Comparison of ENCODE assay signal across 8 mouse cellular contexts in genomic region chr1:132298425-132298800, GRCm38 (mm10). TPM values are rescaled to one million over a fixed set of nuclear protein-coding genes. Genes with fewer than 3 reads are reported as not detected.
DNase-seq lines count a peak whose midpoint lies in the region; ATAC-seq lines count a peak whose summit lies in the region.

Klhdc8a (plus strand) TSS chr1:132298626.

- under 1% methylated on average over 28 of the region's 28 CpGs for WGBS in embryonic facial prominence, embryonic 13.5 days
- WGBS in liver, embryonic 15.5 days (ENCODE audit: insufficient replicate concordance): 2% methylated on average over 28 of the region's 28 CpGs

- intact Hi-C loops in heart, postnatal 14 days (cut with DNase I): no loop called here

- no peaks in the 10 kb centered on the region for H3K9me3 ChIP-seq in embryonic facial prominence, embryonic 13.5 days
- no peaks in the 10 kb centered on the region for H3K9me3 ChIP-seq in liver, embryonic 15.5 days (replicated peaks)

- no peaks in the 10 kb centered on the region for H3K36me3 ChIP-seq in embryonic facial prominence, embryonic 13.5 days
- no peaks in the 10 kb centered on the region for H3K36me3 ChIP-seq in liver, embryonic 15.5 days (replicated peaks)

- H3K27ac ChIP-seq in embryonic facial prominence, embryonic 13.5 days: no peak within 1 kb of the TSS
- H3K27ac ChIP-seq in liver, embryonic 15.5 days (replicated peaks): no peak within 1 kb of the TSS

- H3K9ac ChIP-seq in embryonic facial prominence, embryonic 13.5 days: peak within 1 kb of the TSS; percentile 74
- no peak within 1 kb of the TSS for H3K9ac ChIP-seq in liver, embryonic 15.5 days

- H3K27me3 ChIP-seq in embryonic facial prominence, embryonic 13.5 days: peaks cover 71% of the 10 kb centered on the region
- peaks cover 85% of the 10 kb centered on the region for H3K27me3 ChIP-seq in liver, embryonic 15.5 days

- H3K4me1 ChIP-seq in embryonic facial prominence, embryonic 13.5 days: peaks cover 15% of the 10 kb centered on the region
- H3K4me1 ChIP-seq in liver, embryonic 15.5 days (replicated peaks): peaks cover 10% of the 10 kb centered on the region; the same call in 1 of the 2 replicates

- peak within 1 kb of the TSS; percentile 100 for H3K4me2 ChIP-seq in embryonic facial prominence, embryonic 13.5 days
- H3K4me2 ChIP-seq in liver, embryonic 15.5 days: peak within 1 kb of the TSS; percentile 69

- peak within 1 kb of the TSS; percentile 61 for H3K4me3 ChIP-seq in embryonic facial prominence, embryonic 13.5 days
- peak within 1 kb of the TSS; percentile 50 for H3K4me3 ChIP-seq in liver, embryonic 15.5 days (replicated peaks)

- no peak; the same call in 1 of the 2 replicates for ATAC-seq in embryonic facial prominence, embryonic 13.5 days (ENCODE audit: insufficient number of reproducible peaks, insufficient read depth, low FRiP score, low TSS enrichment, low read depth)
- peak; percentile 42; the same call in 1 of the 2 replicates for ATAC-seq in liver, embryonic 15.5 days (ENCODE audit: insufficient read depth)
- peak; percentile 11 for ATAC-seq in neutrophil, adult 5-6 weeks (ENCODE audit: extremely low read depth, insufficient number of reproducible peaks, low FRiP score, poor library complexity, severe bottlenecking)

- DNase-seq in 3T3-L1 (ENCODE audit: low read depth, low spot score): peak; percentile 62
- DNase-seq in adrenal gland, postnatal 10 days: peak; percentile 89
- peak; percentile 60 to 67 for DNase-seq in heart, postnatal 14 days
- peak; percentile 67 for DNase-seq in layer of hippocampus, adult 11-12 months (ENCODE audit: low spot score)
- no peak for DNase-seq in yolk sac, embryonic 10.5 days (ENCODE audit: low spot score)

RNA-seq across cellular contexts. Expression of gene Klhdc8a, which starts in this region (rescaled TPM):
- total RNA-seq in adrenal gland, postnatal 10 days (2021): 10 to 100 TPM; 56.5 to 69.6 TPM
- 0.23 and 0.25 TPM in 2 replicates for polyA plus RNA-seq in embryonic facial prominence, embryonic 13.5 days (2015; fragmentation: Nextera tagmentation; extraction: Ambion mirVana)
- 10 to 100 TPM; 23.6 to 29.0 TPM for total RNA-seq in heart, postnatal 14 days (2021)
- polyA plus RNA-seq in liver, embryonic 15.5 days (2015; fragmentation: Nextera tagmentation; extraction: Ambion mirVana): 0.07 and 0.08 TPM in 2 replicates
- not detected in 2 replicates for total RNA-seq in neutrophil, adult 5-6 weeks (2017)

Comparison
In these comparisons a context has a peak if more than half of its experiments do, and no peak if none do; other contexts are left out.
1. RNA of gene Klhdc8a (total RNA-seq): 56.5 to 69.6 TPM in adrenal gland, postnatal 10 days and 23.6 to 29.0 TPM in heart, postnatal 14 days; not detected in neutrophil, adult 5-6 weeks; every median in the first group is over 10 times any median in the second.
2. Peak in ATAC-seq, H3K4me3 ChIP-seq and H3K4me2 ChIP-seq in liver, embryonic 15.5 days; RNA of the gene not detected or under 1 TPM.
3. Peak in ATAC-seq in neutrophil, adult 5-6 weeks; RNA of the gene not detected or under 1 TPM.